Mouse (Mus musculus): ENCODE data around the gene Mif4gd.

DNA sequence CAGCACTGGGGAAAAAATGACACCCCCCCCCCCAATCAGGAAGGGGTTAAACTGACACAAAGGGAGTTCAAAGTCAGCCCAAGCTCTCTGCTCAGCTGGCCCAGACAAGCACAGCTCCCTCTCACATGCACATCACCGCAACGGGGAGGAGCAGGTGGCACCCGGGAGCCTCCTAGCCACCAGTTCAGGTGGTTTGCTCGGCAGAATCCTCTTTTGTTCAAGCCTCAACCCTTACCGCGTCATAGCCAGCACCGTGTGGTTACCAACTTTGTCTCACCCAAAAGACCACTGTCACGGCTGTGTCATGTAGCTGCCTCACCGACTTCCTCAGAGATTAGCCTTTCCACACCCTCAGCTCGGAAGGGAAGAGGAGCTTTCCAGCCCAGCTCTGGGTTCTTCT lies 30.5 kb upstream of the Mif4gd start:
- TF ChIP-seq CTCF (IDR thresholded peaks at IDR 0.05; ENCODE audit: extremely low read depth, insufficient read depth, low read length) (no peak), POLR2A (IDR thresholded peaks at IDR 0.05; ENCODE audit: extremely low read depth, insufficient read depth, low read length) (no peak)

All from cortical plate, adult 2 months (tissue).